Mouse (Mus musculus) heart, adult 11 months (tissue): ENCODE data around the gene Afg1l.

Experiments
- DNase-seq: peaks from one replicate; pipeline ENCODE4 v3.0.0; 2022

Gene Afg1l

GRCm38 (mm10) chr10:42264195-42264594 is 214.2 kb downstream of the Afg1l start:
- DNase-seq = no peak

GRCm38 (mm10) chr10:42263701-42264100 is 214.7 kb downstream of the Afg1l start:
- DNase-seq = no peak
